Mouse (Mus musculus) limb, embryonic 14.5 days (tissue): Measurements from ENCODE around the gene Antxr1. TPM values are rescaled to one million over a fixed set of nuclear protein-coding genes. Genes with fewer than 3 reads are reported as not detected.

Experiments used
- ATAC-seq: fragments of 200-750 bp; cut with Nextera tagmentation; 2 replicates; pipeline ENCODE4 v1.8.0; 2017; ENCODE audit warnings: low read depth, moderate number of reproducible peaks, moderate TSS enrichment; ENCODE audit not compliant: low FRiP score
- DNase-seq: peaks from one replicate; pipeline ENCODE4 v3.0.0-alpha.2; 2015; ENCODE audit warnings: low spot score
- H3K27ac ChIP-seq: fragments of 300-500 bp; sonication (generic); replicated peaks from 2 replicates; pipeline ENCODE4 v1.5.1; 2014; ENCODE audit warnings: low read depth, mild to moderate bottlenecking, low read length, moderate library complexity, mixed read lengths
- H3K27me3 ChIP-seq: fragments of 300-500 bp; sonication (generic); 2 replicates; pipeline ENCODE4 v1.6.1; 2014; ENCODE audit warnings: low read length, mixed read lengths; ENCODE audit not compliant: control insufficient read depth, insufficient read depth
- H3K36me3 ChIP-seq: fragments of 300-500 bp; sonication (generic); 2 replicates; pipeline ENCODE4 v1.6.1; 2014; ENCODE audit warnings: mild to moderate bottlenecking, low read length, moderate library complexity, mixed read lengths; ENCODE audit not compliant: control insufficient read depth, insufficient read depth
- H3K4me1 ChIP-seq: fragments of 300-500 bp; sonication (generic); 2 replicates; pipeline ENCODE4 v1.6.1; 2014; ENCODE audit warnings: antibody characterized with exemption, low read length, mixed read lengths; ENCODE audit not compliant: control insufficient read depth, insufficient read depth
- H3K4me2 ChIP-seq: fragments of 300-500 bp; sonication (generic); replicated peaks from 2 replicates; pipeline ENCODE4 v1.6.1; 2014; ENCODE audit warnings: low read depth, mild to moderate bottlenecking, low read length, moderate library complexity; ENCODE audit not compliant: severe bottlenecking
- H3K4me3 ChIP-seq: fragments of 300-500 bp; sonication (generic); replicated peaks from 2 replicates; pipeline ENCODE4 v1.5.1; 2014; ENCODE audit warnings: low read length
- H3K9ac ChIP-seq: fragments of 300-500 bp; sonication (generic); 2 replicates; pipeline ENCODE4 v1.6.1; 2014; ENCODE audit warnings: mild to moderate bottlenecking, low read depth, low read length, moderate library complexity; ENCODE audit not compliant: severe bottlenecking
- H3K9me3 ChIP-seq: fragments of 300-500 bp; sonication (generic); 2 replicates; pipeline ENCODE4 v1.6.1; 2016; ENCODE audit warnings: low read length; ENCODE audit not compliant: control insufficient read depth
- POLR2A ChIP-seq: fragments of 200-500 bp; IDR thresholded peaks from 2 replicates; pipeline ENCODE4 v1.8.0; 2012; ENCODE audit warnings: inconsistent platforms, mild to moderate bottlenecking, moderate library complexity, borderline replicate concordance; ENCODE audit not compliant: insufficient read depth, insufficient read length; ENCODE audit errors: extremely low read depth
- WGBS: fragments of 180-500 bp; shearing (Covaris S2); extraction: QIAGEN DNeasy Blood & Tissue Kit; methylation state at CpG from one replicate; pipeline ENCODE4 v1.1.7; 2014; 5-methylcytosine and 5-hydroxymethylcytosine counted together
- polyA plus RNA-seq, 2 experiments: library from polyadenylated mRNA; depleted of rRNA in 1 of 2; stranded (reverse) in 1 of 2; unstranded in 1 of 2; fragments of >200 nt; fragmentation: Nextera tagmentation in 1 of 2; extraction: Ambion mirVana in 1 of 2; gene quantifications; 2 replicates each; pipeline versions ENCODE4 v1.2.1 to v1.2.3; 2012 to 2014

Antxr1 gene
- polyA plus RNA-seq, 2 experiments = 33.8 to 75.7 TPM

- peaks cover 40% of the 10 kb centered on the region for H3K36me3 ChIP-seq
- H3K27ac ChIP-seq = no peak overlapping the region
- H3K9me3 ChIP-seq = peaks cover 9% of the 10 kb centered on the region
- no peaks in the 10 kb centered on the region for H3K27me3 ChIP-seq
- no peak for TF ChIP-seq POLR2A
- H3K9ac ChIP-seq = no peak overlapping the region
- DNase-seq = no peak
- no peak overlapping the region for H3K4me3 ChIP-seq
- ATAC-seq = no peak
- H3K4me1 ChIP-seq = peaks cover 8% of the 10 kb centered on the region; the same call in 1 of the 2 replicates
- WGBS = 78% methylated on average over 4 of the region's 4 CpGs
- no peak overlapping the region for H3K4me2 ChIP-seq
These were observed 102.5 kb downstream of the Antxr1 start for GRCm38 (mm10) chr6:87233111-87233510.

- Histone ChIP-seq H3K27me3 (no peaks in the 10 kb centered on the region), H3K36me3 (peaks cover 32% of the 10 kb centered on the region), H3K27ac (no peak overlapping the region), H3K4me1 (peaks cover 26% of the 10 kb centered on the region), H3K4me2 (no peak overlapping the region), H3K9ac (no peak overlapping the region), H3K4me3 (no peak overlapping the region), H3K9me3 (peaks cover 9% of the 10 kb centered on the region)
- 93% methylated on average over 2 of the region's 2 CpGs for WGBS
- DNase-seq (no peak), ATAC-seq (no peak)
- no peak for TF ChIP-seq POLR2A
These were observed 105.6 kb downstream of the Antxr1 start for GRCm38 (mm10) chr6:87230041-87230440.

- 31% methylated on average over 10 of the region's 10 CpGs for WGBS
- peak; percentile 43 for DNase-seq
- Histone ChIP-seq H3K4me2 (no peak overlapping the region), H3K27ac (0 out of 2 replicates have a peak overlapping the region, but pooled peaks have one; percentile 46), H3K36me3 (peaks cover 29% of the 10 kb centered on the region), H3K27me3 (no peaks in the 10 kb centered on the region), H3K9ac (no peak overlapping the region), H3K4me3 (no peak overlapping the region), H3K9me3 (peaks cover 9% of the 10 kb centered on the region), H3K4me1 (peaks cover 44% of the 10 kb centered on the region)
- TF ChIP-seq POLR2A = no peak
- peak; percentile 72 for ATAC-seq
These were observed 107.7 kb downstream of the Antxr1 start for GRCm38 (mm10) chr6:87227940-87228339.

GRCm38 (mm10) chr6:87226315-87226714 lies 109.3 kb downstream of the Antxr1 start:
- WGBS = 72% methylated on average over 4 of the region's 4 CpGs
- no peak for TF ChIP-seq POLR2A
- Histone ChIP-seq H3K4me1 (peaks cover 52% of the 10 kb centered on the region), H3K27me3 (no peaks in the 10 kb centered on the region), H3K27ac (peak overlapping the region; percentile 39; the same call in 1 of the 2 replicates), H3K9ac (no peak overlapping the region), H3K36me3 (peaks cover 16% of the 10 kb centered on the region), H3K9me3 (peaks cover 9% of the 10 kb centered on the region), H3K4me3 (no peak overlapping the region), H3K4me2 (no peak overlapping the region)
- DNase-seq = no peak
- ATAC-seq = no peak

GRCm38 (mm10) chr6:87225286-87225685 lies 110.3 kb downstream of the Antxr1 start:
- peaks cover 12% of the 10 kb centered on the region for H3K36me3 ChIP-seq
- peak overlapping the region; percentile 55 for H3K27ac ChIP-seq
- DNase-seq (no peak), ATAC-seq (no peak)
- 85% methylated on average over 1 of the region's 1 CpGs for WGBS
- peaks cover 6% of the 10 kb centered on the region for H3K9me3 ChIP-seq
- no peak overlapping the region for H3K4me3 ChIP-seq
- no peak overlapping the region for H3K9ac ChIP-seq
- no peaks in the 10 kb centered on the region for H3K27me3 ChIP-seq
- no peak overlapping the region; the same call in 1 of the 2 replicates for H3K4me2 ChIP-seq
- TF ChIP-seq POLR2A = no peak
- peaks cover 58% of the 10 kb centered on the region for H3K4me1 ChIP-seq
